Mouse (Mus musculus) common myeloid progenitor, adult 5-6 weeks (primary cell): ENCODE measurements at regions not wholly inside any gene's neighbourhood (a gene's known extent, or its start where the extent isn't known, plus 50 kb on each side); places are given as distances from the start of the nearest gene placed in this dataset.
A peak's percentile ranks its signal among the peaks of the same experiment; 100 is the strongest.
"Not testable (repeated sequence)": the region's sequence is repeated elsewhere in the genome, so short reads cannot be mapped to it uniquely, and the experiment has no call there.

Source experiments
- ATAC-seq: replicated peaks from 2 replicates; pipeline ENCODE4 v1.8.0; 2016; ENCODE audit warnings: low read depth, mild to moderate bottlenecking, moderate TSS enrichment, inconsistent platforms; ENCODE audit not compliant: poor library complexity, severe bottlenecking

DNA sequence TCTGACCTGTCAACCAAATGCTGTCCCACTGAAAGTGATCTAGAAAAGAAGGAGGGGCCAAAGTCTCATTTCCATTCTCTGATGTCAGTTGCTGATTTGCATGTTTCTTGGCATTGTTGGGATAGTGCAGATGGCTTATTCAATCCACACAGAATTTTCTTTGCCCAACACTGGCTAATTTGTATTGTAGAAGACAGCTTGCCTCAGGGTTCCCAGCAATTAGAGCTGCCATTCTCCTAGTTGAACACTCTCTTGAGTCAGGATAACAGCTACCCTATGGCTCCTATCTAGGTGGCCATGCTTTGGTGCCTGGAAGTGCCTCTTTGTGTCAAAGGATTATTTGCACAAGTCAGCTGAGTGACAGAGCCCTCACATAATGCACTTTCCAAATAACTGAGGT lies 569.0 kb downstream of the Lrriq3 start:
- no peak for ATAC-seq

DNA sequence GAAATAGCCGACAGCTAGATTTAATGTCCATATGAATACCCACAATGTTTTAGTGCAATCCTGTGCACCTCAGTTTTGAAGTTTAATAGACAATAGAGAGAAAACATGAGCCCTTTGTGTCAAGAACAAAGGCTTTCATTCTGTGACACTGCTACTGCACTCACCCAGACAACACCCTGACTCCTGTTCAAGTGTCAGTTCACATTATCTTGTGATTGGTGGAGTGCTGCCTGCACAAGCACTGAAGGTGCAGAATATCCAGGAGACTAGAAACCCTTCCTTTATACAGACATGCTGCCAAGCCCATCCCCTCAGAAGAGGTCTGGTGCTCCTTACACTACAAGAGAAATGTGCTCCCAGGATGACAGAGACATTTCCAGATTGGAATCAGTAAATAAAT lies 579.3 kb downstream of the Lrriq3 start:
- ATAC-seq = no peak

DNA sequence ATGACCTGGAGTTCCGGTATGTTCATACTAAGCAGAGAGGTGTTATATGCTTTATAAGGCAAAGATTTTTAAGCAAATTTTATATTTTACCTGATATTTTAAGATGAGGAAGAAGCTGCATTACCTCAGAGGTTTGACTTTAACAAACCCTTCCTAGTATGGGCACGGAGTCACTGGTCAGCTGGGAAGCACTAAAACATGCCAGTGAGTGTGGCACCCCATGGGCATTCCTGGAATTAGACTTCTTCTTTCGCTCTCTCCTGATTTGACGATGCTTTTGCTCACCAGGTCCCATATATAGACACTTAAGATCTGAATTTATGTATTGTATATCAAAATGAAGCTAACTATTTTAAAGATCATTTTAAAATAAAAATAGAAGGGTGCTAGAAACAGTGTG lies 587.0 kb downstream of the Lrriq3 start:
- no peak for ATAC-seq

DNA sequence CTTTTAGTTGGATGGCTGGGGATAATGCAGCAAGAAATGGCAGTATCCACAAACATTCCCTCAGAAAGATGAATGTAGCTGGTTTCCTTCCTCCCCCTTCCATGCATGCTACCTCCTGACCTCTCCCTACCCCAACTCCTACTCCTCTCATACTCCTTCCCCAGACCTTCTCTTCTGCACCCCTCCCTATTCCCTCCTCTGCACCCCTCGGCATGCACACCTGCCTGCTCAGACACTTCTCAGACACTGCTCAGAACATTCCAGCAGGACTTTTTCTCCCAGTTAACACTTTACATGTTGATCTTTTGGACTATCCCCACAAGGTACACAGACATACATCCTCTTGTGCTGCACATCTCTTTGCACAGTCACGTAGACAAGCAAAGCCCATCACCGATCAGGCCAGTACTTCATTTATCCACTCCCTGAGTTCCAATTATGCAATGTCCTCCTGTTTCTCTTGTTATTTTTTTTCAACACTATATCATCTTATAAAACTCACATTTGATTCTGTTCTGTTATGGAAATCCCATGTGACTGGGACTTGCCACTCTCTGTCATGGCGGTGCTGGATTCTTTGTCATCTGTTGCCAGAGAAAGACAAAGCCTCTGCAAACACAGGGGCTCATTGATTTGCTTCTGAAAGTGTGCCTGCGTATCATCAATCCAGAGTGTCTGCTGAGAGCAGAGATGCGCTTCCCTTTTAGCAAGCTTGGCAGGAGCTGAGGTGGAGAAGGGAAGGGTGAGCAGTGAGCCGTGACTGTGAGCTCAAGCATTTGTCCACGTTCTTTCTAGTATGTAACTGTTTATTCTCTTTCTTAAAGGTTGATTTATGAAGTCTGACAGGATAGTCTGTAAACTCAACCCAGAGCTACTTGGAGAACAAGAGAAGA lies 589.9 kb downstream of the Lrriq3 start:
- ATAC-seq = no peak

DNA sequence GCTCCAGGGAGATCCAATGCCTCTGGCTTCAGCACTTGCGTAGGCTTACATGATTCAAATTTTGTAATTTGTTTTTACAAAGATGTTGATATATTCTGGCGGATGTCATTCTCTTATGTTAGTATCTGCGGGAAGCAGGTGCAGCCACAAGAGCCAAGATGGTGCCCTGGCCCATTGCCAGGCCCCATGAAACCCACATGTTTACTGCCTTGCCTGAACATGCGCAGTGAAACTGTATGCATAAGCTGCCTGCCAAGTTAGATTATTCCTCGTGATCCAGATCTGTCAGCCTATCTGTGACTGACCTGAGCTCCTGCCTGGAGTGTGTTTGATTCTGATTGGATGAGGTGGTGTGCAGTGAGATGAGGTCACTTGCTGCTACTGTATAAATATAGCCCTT lies 595.1 kb downstream of the Lrriq3 start:
- no peak for ATAC-seq

DNA sequence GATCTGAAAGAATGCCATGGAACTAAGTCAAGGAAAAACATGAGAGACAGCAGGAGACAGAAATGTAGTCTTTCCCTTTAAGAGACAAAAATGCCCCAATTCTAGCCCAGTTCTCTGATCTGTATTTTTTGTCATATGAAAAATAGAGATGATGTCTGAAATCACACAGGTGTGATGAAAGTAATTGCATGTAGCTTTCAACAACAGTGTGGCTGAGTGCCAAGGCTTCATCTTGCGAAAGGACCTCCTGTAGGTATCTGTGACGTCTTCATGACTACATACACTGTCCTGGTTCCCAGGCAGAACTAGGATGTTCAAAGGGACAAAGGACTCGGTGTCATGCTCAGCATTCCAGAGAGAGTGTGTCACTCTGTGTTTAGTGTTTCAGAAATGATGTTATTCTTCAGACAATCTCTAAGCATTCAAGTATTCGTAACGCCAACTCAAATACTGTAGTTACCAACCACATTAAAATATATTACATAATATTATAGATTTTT lies 629.8 kb downstream of the Lrriq3 start:
- no peak for ATAC-seq

DNA sequence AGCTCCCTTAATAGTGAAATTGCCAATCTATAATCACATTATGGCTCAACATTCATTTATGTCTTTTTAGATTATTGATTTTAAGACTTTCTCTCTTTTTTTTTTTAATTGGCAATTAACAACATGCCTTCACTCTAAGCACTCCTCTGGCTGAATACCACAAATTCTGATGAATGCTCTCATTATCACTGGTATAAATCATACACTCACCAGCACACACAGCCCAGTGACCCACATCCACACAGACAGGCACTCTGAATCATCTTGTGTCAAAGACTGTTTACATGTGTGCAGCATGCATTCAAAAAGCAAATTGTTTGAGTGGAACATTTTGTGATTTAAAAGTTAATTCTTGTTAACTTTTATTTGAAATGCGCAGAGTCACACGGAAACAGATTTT lies 649.2 kb downstream of the Lrriq3 start:
- ATAC-seq = no peak

DNA sequence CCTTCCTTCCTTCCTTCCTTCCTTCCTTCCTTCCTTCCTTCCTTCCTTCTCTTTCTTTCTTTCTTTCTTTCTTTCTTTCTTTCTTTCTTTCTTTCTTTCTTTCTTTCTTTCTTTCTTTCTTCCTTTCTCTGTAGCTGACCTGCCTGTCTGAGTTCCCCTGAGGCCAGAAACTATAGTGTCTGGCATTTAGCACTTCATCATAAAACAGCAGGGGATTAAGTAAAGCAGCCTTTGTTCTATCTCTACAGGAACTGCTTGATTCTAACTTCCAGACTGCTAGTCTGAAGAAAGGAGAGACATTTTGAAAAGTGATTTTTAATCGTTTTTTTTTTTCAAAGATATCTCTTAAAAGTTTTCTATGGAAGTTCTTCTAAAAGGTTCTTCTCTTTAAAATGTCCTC lies 653.4 kb downstream of the Lrriq3 start:
- not testable (repeated sequence) for ATAC-seq

DNA sequence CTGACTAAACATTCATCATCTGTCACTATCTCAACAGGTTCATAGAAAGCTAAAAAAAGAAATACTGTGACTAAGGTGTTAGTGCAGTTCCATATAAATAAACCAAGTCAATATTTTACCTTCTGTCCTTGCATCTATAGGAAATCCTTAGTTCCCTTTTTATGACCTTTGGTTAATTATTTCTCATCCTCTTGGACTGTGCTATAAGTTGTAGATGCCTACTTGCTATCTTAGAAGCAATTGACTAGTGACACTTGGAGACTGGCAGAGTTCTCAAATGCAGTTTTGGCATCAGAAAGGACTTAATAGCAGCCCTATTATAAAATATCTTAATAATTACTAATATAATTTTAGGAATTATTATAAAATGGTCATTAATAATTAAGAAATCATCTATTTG lies 654.3 kb downstream of the Lrriq3 start:
- ATAC-seq = no peak

DNA sequence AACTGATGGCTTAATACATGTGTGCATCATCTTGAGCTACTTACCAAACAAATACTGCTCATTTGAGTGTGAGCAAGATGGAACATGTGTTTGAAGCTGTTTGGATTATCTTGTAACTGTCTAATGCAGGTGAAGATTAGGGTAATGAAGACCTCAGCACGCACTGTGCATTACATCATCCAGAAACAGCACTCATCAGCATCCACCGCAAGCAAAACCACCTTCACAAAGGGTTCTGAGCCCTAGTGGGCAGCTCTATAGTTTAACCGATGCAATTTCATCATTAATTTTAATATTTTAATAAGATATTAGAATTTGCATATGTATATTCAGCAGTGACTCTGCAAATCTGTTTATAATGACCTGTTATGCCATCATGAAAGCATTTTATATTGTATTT lies 664.1 kb downstream of the Lrriq3 start:
- no peak for ATAC-seq

DNA sequence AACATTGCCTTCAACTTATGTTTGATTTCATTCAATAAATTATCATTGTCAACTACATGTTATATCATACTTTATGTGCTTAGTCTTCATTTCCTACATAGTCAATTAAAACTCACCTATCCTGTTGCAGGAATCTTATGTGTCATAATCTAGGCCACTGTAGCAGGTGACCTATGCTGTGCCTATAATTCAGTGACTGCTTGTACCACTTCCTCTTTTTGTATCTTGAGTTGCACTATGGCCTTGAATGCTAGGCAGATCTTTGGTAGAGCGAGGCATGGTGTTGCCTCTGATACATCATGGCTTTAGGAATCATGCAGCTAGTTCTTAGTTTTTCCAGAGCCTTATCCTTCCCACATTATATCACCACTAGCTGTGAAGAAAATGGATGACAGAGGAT lies 682.8 kb downstream of the Lrriq3 start:
- ATAC-seq = 0 out of 2 replicates have a peak, but pooled peaks have one; percentile 29

DNA sequence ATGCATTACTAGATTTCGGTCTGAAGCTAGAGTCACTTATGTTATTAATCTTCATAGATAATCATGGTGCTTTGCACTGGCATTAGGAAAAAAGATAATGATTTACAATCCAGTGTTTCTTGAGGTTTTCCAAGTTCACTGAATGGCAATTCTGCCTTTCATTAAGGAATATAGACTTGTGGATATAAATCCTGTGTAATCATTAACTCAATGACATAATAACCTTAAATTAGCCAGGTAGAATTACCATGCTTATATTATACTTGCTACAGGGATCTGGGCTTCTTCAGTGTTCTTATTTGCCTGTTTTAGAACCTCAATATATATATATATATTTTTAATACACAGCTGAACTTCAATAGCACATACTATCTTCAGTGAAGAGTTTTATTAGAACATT lies 683.8 kb downstream of the Lrriq3 start:
- no peak for ATAC-seq

DNA sequence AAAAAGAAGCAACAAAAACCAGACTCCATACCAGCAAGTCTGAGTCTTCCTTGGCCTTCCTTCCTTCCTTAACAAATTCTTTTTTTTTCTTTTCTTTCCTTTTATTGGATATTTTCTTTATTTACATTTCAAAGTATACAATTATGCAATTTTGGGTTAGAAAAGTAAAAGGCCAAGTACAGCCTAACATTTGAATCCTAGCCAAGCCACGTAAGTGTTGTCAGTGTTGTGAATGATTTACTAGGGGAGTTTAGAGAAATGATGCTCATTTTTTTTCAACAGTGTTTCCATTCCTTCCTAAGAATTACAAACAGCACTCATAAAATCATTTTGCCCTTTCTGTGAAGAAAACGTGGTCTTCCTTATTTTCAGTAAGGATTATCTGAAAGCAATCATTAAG lies 722.5 kb downstream of the Lrriq3 start:
- ATAC-seq = no peak

DNA sequence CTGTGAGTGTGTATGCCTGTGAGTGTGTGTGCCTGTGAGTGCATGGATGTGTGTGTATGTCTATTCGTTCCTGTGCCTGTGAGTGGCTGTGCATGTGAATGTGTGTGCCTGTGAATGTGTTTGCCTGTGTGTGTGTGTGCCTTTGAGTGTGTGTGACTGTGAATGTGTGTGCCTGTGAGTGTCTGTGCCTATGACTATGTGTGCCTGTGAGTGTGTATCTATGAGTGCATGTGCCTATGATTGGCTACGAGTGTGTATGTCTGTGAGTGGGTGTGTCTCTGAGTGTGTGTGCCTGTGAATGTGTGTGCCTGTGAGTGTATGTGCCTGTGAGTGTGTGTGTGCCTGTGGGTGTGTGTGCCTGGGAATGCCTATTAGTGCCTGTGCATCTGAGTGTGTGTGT lies 731.6 kb downstream of the Lrriq3 start:
- no peak for ATAC-seq

DNA sequence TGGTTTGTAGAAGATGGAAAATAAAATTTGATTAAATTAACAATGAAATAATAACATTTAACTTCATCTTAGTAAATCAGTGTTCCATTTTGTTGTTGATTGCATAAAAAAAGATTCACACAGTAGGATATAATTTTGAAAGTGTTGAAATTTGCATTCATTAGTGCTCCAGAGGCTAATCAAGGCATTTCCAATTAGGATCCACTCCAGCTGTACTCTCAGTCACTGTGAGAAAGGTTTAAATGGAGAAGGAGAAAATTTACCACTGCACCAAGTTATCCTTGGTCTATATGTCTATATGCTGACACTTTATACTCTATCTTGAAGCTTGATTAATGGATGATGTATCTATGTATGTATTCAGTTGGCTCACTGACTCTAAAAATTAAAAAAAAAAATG lies 695.3 kb upstream of the Negr1 start:
- ATAC-seq = no peak

DNA sequence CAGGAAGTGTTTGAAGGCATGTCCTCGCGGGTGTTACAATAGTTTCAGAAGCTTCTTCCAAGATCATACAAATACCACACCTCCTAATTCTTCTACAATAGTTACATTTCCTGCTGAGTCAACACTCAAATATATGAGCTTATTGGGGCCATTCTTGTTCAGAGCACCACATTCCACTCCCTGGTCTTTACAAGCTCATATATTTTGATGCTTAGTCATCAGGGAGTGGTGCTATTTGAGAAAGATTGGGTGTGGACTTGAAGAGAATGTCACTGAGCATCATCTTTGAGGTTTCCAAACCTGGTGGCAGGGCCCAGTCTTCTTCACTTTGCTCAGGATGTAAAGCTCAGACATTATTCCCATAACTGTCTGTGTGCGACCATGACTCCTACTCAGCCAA lies 685.9 kb upstream of the Negr1 start:
- no peak for ATAC-seq

DNA sequence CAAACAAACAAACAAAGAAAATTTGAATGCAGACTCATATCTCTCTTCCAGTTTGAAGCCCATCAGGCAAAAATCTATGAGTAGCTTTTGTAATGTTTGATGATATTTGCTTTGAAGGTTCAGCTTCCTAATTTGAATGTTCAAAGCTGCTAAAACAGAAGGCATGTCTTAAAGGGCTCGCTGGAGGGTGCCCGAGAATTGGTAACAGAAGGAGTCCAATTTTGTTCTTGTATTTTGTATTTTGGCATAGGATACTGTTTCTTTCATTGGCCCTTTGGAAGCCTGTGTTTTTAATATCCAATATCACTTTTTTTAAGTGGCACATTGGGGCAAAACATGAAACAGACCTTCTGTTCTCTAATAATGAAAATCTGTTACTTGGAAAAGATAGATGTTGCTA lies 683.2 kb upstream of the Negr1 start:
- ATAC-seq = no peak

DNA sequence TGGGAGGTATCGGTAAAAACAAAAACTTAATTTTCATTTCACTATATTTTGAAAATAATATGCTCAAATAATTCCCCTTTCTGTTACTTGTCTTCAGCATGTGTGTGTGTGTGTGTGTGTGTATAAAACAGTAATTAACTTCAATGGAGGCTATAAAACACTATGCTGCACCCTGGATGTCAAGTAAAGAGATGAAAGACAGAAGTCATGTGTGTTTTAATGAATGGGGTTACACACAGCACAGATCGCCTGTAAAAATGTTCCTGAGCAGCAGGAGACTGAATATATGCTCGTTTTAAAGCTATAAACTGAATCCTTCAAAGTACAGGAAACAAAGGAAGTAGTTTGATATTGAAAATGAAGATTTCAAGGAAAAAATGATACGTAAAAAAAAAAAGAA lies 680.9 kb upstream of the Negr1 start:
- no peak for ATAC-seq

DNA sequence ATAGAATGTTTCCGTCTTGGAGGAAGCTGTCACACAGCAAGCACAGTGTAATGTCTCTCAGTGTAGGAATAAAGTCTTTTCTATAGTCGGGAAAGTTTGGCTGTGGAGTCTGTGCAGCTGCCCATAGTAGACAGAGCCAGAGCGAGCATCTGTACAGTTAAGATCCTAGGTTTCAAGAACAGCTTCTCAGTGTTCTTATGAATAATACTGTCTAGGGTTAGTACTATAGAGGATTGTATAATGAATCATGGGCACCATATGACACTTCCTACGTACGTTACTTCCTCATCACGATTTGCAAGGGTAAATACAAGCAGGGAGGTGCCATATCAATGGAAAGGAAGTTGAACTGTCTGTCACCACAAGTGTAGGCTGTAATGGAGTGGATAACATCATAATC lies 645.6 kb upstream of the Negr1 start:
- ATAC-seq = no peak

DNA sequence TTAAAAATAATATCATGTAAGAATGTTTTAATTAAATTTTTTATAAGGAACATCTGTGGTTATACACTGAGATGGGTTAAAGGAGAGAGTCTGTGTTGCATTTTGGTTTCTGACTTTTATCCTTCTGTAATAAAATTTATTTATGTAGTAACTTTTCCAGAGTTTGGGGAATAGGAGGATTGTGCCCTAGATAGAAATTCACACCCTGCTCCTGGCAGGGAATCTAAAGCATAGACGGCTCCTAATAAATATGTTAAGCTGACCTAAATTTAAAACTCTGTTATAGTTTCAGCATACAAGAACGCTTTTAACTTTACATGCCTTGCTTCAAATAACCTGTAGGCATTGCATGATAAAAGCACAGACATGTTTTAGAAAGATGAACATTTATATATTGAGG lies 618.7 kb upstream of the Negr1 start:
- ATAC-seq = no peak

DNA sequence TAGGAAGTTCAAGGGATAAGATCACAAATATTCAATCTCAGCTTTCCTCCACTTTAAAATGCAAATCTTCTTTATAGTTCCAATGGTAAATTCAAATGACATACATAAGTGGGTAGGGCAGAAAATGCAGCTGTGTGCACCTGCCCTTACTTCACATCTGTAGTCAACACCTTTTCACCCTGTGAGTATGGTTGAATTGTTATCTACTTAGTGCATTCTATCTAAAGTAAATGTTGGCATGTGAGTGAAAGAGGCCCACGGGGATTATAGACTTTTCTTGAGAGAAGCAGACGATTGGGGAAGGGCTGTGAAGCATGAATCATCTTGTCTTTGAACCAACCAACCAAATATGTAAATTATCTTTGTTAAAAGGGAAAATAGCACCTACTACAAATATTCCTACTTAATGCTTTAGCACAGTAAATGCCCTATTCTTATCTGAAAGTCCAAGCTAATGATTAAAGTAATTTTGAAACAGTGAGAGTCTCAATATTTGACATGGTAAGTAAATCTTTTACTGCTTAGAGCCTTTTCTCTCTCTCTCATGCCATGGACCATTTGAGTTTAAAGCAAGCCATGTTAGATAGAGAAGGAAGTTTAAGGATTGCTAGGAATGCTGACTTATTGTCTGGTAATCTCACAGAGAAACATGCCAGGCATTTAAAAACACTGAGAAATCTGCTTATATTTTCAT lies 617.4 kb upstream of the Negr1 start:
- ATAC-seq = no peak

DNA sequence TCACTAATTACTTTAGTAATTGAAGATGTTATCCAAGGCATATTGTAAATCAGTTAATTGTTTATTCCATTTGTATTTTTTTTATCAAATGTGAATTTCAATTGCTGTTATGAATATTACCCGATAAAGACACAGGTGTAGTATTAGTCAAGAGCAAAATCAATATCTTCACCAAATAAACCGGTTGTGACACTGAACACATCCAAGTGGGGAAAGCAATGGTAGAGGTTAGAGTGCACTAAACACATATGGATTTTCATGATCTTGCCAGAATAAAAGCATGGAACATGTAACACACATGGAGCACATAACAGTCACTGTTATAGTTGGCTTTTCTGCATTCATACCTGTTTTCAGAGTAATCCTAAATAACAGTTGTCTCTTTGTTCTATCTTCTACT lies 616.4 kb upstream of the Negr1 start:
- ATAC-seq = no peak
